Mouse (Mus musculus): Measurements from ENCODE around the gene Tulp1.
"Not testable (repeated sequence)": the region's sequence is repeated elsewhere in the genome, so short reads cannot be mapped to it uniquely, and the experiment has no call there.

Tulp1 gene

GRCm38 (mm10) chr17:28368449-28368848 is 3.4 kb upstream of the Tulp1 start:
- peak; percentile 41 for DNase-seq (ENCODE audit: low spot score)

DNA sequence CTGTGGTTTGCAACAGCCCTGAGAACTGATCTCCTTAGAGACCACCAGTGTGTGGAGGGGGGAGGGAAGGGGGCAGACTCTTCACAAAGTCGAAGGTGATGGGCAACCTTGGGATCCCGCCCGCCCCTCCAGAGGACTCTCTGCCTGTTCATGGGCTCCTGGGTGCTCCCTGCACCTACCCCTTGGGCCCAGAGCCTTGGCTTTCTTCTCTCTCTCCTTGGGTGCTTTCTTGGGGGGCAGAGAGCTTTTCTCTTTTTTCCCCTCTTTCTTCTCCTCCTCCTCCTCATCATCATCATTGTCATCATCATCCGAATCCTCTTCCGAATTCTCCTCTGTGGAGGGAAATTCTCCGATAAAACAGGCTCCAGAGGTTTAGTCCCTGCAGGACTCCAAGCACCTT is 1.5 kb downstream of the Tulp1 start:
- DNase-seq (ENCODE audit: low spot score), result no peak

DNA sequence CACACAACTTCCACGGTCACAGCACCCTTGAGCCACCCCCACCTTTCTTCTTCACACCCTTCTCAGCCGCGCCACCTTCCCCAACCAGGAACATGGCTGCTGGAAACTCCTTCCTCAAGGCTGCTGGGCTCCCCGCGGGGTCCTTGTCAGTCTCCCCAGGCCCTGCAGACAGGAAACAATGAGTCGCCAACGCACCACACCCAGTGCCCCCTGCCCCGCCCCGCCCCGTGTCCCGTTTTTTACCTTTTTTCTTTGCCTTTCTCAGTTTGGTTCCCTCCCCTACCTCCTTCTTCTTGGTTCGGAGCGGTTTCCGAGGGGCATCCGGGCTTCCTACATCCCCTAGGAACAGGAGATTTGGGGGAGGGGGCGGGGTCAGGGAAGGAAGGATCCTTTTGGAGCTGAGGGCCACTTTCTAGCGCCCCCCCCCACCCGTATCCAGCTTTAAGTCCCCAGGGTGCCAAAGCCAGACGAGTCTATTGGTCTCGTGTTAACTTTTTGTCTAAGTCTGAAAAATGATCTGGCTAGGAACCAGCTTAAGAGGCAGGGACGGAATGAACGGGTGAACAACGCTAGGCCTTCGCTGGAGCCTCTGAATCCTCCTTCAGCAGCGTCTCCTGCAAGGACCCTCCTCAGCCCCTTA is 2.2 kb downstream of the Tulp1 start:
- DNase-seq (ENCODE audit: low spot score), result no peak

DNA sequence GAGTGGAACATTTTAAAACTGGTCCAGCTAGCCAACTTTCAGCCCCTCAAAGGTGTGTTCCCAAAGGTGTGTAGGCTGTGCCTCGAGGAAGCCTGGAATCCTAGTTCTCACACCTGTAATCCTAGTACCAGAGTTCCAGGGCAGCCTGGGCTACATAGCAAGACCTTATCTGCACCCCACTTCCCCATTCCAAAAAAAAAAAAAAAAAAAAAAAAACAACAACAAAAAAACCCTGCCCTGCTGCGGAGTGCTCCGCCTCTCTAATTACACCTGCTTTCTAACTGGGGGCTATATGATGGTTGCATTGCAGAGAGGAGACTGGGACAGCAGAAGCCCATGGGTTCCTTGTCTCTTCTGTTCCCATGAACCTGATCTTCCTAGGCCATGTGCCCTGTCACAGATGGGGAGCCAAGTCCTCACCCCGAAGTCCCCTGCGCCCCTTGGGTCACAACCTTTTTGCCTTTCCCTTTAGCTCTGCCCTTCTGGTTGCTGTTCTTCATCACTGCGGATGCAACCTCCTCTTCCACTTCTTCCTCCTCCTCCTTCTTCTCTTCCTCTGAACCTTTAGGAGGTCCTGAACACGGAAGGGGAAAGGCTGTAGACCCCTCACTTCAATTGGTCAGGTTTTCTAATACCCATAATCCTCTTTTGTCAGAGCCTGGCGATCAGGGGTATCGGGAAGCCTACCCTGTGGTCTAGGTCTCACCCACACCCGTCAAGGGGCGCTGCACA is 2.9 kb downstream of the Tulp1 start:
- DNase-seq (ENCODE audit: low spot score), result no peak

DNA sequence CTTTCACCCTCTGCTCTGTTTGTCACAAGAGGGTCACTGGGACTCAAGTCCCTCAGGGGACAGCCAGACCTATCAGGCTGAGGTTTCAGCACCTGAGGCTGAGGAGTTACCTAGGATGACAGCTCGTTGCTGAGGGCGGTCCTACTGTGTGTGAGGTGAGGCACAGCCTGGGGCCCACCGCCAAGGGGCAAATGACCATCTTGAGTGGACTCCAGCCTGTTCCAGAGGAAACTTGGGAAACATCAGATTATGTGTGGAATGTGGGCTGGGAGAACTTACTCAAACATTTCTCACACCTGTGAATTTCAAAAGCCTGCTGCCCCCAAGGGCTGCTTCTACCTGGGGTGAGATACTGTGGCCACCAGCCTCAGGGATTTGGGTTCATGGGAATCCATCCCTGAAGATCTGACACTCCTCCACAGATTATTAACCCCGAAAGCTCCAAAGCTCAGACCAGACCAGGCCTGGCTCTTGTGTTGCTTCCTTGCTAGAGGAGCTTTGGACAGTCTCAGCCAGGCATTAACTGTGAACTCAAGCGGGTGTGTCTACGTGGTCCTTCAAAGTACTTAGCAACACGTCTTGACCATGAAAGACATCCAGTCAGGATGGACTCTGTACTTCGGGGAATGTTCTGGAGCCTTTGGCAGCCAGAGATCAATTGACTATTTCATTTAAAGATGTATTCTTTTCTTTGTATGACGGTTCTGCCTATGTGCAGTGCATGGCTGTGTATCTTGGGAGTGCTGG is 4.3 kb downstream of the Tulp1 start:
- DNase-seq (ENCODE audit: low spot score), result no peak

GRCm38 (mm10) chr17:28358576-28359261 is 6.3 kb downstream of the Tulp1 start:
- not testable (repeated sequence) for DNase-seq (ENCODE audit: low spot score)

DNA sequence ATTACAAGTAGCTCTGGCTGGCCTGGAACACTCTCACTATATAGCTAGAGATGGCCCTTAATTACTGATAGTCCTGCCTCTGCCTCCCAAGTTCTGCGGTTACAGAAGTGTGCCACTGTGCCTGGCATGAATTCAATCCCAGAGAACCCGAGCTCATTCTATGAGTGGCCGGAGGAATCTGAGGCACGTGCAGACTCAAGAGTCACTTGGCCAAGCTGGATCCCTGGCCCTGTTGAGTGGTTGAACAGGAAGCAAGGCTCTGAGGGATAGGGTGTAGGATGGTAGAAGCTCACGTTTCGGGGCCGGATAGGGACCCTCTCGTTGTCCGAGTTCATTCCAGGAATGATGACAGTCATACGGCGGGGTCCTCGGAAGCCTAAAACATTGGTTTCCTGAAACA is 9.2 kb downstream of the Tulp1 start:
- DNase-seq (ENCODE audit: low spot score), result no peak

GRCm38 (mm10) chr17:28352018-28352417 is 13.0 kb downstream of the Tulp1 start:
- DNase-seq (ENCODE audit: low spot score), result no peak

- no peak for DNase-seq (ENCODE audit: low spot score)
Measured at GRCm38 (mm10) chr17:28351353-28351890, 13.6 kb downstream of the Tulp1 start.

DNA sequence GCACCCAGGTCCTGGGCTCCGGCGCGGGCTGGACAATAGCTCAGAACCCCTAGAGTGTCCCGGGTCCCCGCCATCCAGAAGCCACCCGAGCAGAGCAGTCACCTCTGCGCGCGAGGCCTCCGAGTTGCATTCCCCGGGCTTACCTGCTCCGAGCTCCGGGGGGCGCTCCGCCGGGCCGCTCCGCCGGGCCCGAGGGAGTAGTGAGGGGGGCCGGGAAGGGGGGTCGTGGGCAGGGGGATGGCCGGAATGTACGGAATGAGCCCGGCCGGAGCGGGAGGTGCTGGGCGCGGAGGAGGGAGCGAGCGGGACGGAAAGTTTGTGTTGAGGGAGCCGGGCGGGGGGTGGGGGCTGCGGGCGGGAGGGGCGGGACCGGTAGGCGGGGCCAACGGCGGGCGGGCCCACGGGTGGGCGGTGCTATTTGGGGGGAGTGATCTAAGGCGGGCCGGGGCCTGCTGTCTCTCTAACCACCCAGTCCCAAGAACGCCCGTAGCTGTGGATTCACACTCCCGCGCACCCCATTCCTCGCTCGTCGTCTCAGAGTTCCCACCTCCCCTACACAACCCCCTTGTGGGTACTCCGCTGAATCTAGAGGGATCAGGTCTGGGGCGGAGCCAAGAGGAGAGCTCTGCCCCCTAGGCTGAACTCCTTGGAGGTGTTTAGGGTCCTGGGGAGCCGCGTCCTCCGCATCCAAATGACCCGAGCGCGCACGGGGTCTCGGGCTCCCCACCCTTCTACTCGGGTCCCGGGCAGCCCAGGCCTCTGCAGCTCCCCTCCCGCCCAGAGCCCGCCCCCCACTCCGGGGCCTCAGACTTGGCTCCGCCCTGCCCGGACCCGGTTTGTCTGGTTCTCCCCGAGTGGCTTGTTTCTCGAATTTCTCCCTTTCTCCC is 14.3 kb downstream of the Tulp1 start, which contains the start of gene Tead3:
Tead3 (minus strand) TSS at position 352 of the 887 bp plus-strand sequence.
- no peak for DNase-seq (ENCODE audit: low spot score)

DNA sequence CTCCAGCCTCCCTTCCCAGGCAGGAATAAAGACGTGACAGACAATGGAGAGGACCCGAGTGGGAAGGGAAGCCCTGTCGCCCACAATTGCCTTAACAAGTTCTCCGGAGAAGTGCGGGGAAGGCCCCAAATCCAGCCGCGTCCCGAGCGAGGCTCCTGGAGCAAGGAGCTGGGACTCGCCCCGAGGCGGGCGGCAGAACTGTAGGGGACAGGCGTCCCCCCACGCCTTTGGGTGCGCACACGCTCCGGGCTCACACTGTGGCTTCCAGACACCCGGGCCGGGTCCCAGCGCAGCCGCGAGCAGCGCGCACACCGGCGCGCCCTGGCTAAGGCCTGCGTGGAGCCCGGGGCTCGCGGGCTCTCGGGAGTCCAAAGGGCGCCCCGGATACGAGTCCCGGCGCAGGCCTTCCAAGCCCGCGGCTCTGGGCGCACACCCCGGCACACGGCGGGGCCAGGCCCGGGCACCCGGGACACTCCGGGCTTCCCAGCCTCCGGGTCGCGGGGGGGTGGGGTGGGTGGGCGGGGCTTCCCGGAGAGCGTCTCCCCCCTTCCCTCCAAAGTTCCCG is 15.0 kb downstream of the Tulp1 start:
- DNase-seq (ENCODE audit: low spot score), result no peak

- no peak for DNase-seq (ENCODE audit: low spot score)
Measured at GRCm38 (mm10) chr17:28349264-28349880, 15.7 kb downstream of the Tulp1 start.

DNA sequence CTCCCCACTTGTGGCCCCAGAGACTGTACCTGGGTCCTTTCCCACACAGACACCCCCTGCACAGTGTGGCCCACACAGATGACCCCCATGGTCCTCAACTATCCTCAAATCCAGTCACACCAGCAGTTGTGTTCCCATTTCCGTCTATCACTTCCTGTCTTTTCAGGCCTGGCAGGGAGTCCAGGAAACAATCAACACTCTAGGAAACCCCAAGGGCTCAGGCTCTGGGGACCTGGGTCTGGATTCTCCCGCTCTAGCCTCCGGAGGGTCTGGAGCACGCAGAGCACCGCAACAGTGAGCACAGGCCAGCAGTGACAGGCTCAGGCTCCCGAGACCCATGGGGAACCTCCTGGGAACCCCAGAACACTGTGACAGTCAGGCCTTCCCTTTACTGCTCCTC is 16.8 kb downstream of the Tulp1 start:
- no peak for DNase-seq (ENCODE audit: low spot score)

- no peak for DNase-seq (ENCODE audit: low spot score)
Measured at GRCm38 (mm10) chr17:28347327-28347726, 17.7 kb downstream of the Tulp1 start.

- DNase-seq (ENCODE audit: low spot score), result no peak
Measured at GRCm38 (mm10) chr17:28345882-28346281, 19.1 kb downstream of the Tulp1 start.

DNA sequence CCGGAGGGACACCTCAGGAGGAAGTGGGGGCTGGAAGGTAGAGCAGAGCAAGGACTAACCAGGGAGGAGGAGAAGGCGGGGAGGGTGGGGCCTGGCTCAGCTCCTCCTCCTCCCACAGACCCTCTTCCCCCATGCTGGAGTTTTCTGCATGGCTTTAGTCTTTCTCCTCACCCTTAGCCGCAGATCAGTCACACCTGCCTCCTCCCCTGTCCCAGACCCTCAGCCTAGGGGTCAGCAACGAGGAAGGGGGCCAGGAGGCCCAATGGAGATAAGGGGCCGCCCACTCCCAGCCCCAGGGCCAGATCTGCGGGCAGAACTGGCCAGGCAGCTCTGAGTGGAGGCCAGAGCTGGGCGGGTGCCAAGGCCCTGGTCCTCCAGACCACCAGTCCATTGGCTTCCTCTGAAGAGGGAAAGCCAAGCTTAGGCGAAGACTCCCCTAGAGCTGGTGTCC is 19.7 kb downstream of the Tulp1 start:
- DNase-seq (ENCODE audit: low spot score), result no peak

DNA sequence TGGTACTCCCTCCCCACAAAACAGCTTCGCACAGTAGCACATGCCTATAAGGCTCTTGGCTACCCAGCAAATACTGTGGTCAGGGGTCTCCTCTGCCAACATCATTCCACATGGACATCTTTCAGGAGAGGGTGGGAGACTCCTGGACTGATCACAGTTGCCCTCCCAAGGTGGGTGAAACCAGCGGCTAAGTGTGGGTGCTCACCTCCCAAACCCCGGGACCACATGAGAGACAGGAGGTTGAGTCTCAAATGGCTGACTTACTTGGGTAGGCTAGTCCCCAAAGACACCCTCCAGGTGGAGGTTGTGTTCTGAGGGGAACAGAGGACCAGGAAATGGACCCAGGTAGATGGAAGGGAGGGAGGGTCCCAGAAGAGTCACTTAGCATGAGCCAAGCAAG is 20.4 kb downstream of the Tulp1 start:
- DNase-seq (ENCODE audit: low spot score), result no peak

DNA sequence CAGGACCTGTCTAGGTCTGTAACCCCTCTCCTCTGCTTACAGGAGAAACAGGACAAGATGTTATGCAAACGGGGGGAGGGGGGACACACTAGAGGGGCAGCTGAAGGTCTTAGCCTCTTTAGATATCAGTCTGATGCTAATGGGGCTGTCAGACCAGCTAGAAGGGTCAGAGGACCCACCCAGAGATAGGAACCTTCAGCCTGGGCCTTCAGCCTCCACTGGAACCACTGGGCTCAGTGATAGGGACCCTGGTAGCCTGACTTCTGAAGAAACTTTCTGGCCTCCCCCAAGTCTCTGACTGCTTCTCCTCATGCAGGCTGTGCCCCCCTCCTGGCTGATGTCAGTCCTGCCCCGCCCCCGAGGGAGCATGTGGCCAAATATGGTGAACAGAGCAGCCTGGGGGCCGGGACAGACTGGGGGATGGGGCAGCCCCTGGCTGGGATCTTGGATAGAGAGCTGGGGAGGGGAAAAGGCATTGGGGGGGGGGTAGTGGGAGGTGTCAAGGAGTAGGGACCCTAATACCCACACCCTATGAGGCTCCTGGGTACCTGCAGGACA is 20.9 kb downstream of the Tulp1 start:
- DNase-seq (ENCODE audit: low spot score), result no peak

GRCm38 (mm10) chr17:28341091-28341490 is 23.9 kb downstream of the Tulp1 start:
- no peak for DNase-seq (ENCODE audit: low spot score)

DNA sequence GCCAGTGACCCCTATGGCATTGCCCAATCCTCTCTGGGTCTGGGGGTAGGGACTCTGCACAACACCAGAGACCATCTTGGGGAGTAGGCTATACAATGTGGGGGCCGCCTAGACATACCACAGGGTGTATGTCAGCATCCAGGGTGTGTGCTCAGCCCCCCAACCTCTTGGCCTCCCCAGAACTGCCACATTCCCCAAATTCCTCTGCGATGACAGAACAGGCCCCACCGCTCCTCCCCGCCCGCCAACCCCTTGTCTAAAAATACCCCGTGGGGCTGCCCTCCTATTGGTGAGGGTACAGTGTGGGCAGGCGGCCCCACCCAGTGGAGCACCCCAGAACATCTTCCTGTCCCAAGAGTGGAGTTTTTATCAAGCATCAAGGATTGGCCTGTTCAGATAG is 24.4 kb downstream of the Tulp1 start:
- DNase-seq (ENCODE audit: low spot score), result no peak

Measured in left cerebral cortex, adult 11 months (tissue).